Mouse (Mus musculus): ENCODE measurements at regions not wholly inside any gene's neighbourhood (a gene's known extent, or its start where the extent isn't known, plus 50 kb on each side); places are given as distances from the start of the nearest gene placed in this dataset.
A peak's percentile ranks its signal among the peaks of the same experiment; 100 is the strongest.

DNA sequence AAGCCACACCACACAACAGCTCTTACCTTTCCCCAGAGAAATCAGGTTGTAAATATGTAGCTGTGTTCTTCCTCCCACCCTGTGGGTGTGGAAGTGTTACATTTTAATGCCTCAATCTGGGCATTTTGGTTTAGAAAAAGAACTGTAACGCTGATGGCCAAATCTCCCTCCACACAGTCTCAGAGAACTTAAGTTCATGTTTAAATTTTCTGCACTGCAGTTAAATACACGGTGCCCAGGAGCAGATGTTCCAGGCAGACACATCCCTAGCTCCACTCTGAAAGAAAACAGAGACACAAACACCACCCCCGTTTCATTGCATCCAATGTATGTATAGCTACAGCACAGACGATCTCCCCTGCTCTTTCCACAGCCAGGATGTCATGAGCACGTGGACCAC is 206.1 kb downstream of the Tle3 start:
- Histone ChIP-seq H3K27me3 (ENCODE audit: control insufficient read depth, insufficient read depth, low read length) (no peaks in the 10 kb centered on the region), H3K4me2 (replicated peaks; ENCODE audit: low read depth, low read length) (no peak overlapping the region), H3K9ac (ENCODE audit: low read depth, low read length) (no peak overlapping the region), H3K4me3 (ENCODE audit: low read depth, low read length) (no peak overlapping the region), H3K36me3 (ENCODE audit: control insufficient read depth, insufficient read depth, low read length) (no peaks in the 10 kb centered on the region), H3K9me3 (ENCODE audit: control insufficient read depth, low read length) (no peaks in the 10 kb centered on the region), H3K27ac (ENCODE audit: low read depth, low read length) (no peak overlapping the region), H3K4me1 (replicated peaks; ENCODE audit: control insufficient read depth, insufficient read depth, low read length) (peaks cover 3% of the 10 kb centered on the region)
- WGBS = 79% methylated on average over 5 of the region's 5 CpGs
- DNase-seq (ENCODE audit: low spot score) (no peak), ATAC-seq (ENCODE audit: low FRiP score) (no peak)

DNA sequence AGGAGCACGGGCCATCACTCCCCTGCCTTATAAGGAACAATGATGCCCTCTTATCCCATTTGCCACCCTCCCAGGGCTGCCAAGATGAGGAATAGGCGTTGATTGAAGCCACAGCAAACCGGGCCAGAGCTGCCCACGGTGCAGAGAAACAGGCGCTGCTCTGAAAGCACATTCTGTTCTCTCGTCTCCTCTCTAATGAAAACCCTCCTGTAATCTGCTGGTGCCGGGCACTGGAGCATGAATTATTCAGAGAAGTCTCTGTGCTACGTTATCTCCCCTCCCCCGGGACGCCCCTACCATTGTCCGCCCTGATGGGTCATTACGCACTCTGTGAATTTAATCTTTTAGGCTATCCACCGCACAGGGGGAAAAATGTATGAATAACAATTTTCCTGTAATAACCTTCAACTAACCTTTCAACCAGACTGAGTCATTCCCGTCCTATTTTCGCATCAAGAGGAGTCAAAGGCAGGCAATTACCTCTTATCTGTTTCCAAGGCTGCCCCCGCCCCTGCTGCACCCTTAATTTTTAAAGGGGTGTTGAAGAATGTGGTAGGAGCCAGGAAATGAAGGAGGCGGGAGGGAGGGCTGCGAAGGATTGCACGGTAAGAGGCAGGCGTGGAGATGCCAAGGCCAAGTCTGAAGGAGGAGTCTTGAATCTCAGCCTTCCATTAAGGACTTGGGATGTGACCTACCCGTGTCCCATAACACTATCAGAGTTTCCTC is 201.6 kb downstream of the Tle3 start:
- Histone ChIP-seq H3K4me3 (ENCODE audit: low read depth, low read length) (no peak overlapping the region), H3K9me3 (ENCODE audit: control insufficient read depth, low read length) (no peaks in the 10 kb centered on the region), H3K9ac (ENCODE audit: low read depth, low read length) (peak overlapping the region; percentile 42), H3K27me3 (ENCODE audit: control insufficient read depth, insufficient read depth, low read length) (no peaks in the 10 kb centered on the region), H3K4me2 (replicated peaks; ENCODE audit: low read depth, low read length) (0 out of 2 replicates have a peak overlapping the region, but pooled peaks have one; percentile 11), H3K4me1 (replicated peaks; ENCODE audit: control insufficient read depth, insufficient read depth, low read length) (peaks cover 8% of the 10 kb centered on the region), H3K27ac (ENCODE audit: low read depth, low read length) (peak overlapping the region; percentile 85), H3K36me3 (ENCODE audit: control insufficient read depth, insufficient read depth, low read length) (no peaks in the 10 kb centered on the region)
- DNase-seq (ENCODE audit: low spot score) = peak; percentile 77
- 32% methylated on average over 21 of the region's 21 CpGs for WGBS
- peak; percentile 90 for ATAC-seq (ENCODE audit: low FRiP score)

DNA sequence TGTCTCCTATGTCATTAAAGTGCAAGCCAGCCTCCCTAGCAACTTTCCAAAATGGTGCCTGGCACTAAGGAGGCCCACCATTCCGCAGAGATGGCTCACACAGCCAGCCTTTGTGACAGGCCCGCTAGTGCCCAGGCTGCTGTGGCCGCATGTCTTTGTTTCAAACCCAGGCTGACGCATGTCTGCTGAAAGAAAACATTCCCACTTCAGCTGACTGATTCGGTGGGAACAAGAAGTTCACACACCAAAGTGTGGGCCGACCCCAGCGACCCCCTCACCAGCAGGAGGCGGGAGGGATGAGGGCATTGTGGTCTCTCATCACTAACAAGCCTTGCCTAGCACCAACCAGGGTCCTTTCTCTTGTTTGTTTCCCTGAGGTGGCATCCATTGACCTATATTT is 190.9 kb downstream of the Tle3 start:
- Histone ChIP-seq H3K4me1 (replicated peaks; ENCODE audit: control insufficient read depth, insufficient read depth, low read length) (peaks cover 5% of the 10 kb centered on the region; the same call in 1 of the 2 replicates), H3K36me3 (ENCODE audit: control insufficient read depth, insufficient read depth, low read length) (no peaks in the 10 kb centered on the region), H3K9ac (ENCODE audit: low read depth, low read length) (0 out of 2 replicates have a peak overlapping the region, but pooled peaks have one; percentile 31), H3K9me3 (ENCODE audit: control insufficient read depth, low read length) (no peaks in the 10 kb centered on the region), H3K4me2 (replicated peaks; ENCODE audit: low read depth, low read length) (no peak overlapping the region), H3K4me3 (ENCODE audit: low read depth, low read length) (no peak overlapping the region), H3K27ac (ENCODE audit: low read depth, low read length) (peak overlapping the region; percentile 47; the same call in 1 of the 2 replicates), H3K27me3 (ENCODE audit: control insufficient read depth, insufficient read depth, low read length) (no peaks in the 10 kb centered on the region)
- DNase-seq (ENCODE audit: low spot score) = peak; percentile 66
- 11% methylated on average over 8 of the region's 8 CpGs for WGBS
- peak; percentile 56 for ATAC-seq (ENCODE audit: low FRiP score)

DNA sequence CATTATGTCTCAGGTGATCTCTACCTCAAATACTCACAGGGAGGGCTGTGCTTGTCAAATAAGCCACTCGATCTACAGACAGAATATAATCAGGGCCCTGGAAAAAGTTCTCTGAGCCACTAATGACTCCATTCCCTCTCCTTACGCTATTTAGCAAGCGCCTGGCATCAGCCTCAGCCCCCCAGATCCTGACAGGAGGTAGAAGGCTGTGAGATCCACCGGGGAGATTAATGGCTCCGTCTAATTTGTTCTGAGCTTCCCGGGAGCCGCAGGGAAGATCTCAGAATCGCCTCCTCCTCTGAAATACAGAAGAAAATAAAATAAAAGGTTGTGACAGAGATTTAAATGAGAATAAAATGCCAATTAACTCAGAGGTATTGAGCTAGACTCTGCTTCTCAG is 189.4 kb downstream of the Tle3 start:
- ATAC-seq (ENCODE audit: low FRiP score) = no peak
- Histone ChIP-seq H3K4me2 (replicated peaks; ENCODE audit: low read depth, low read length) (no peak overlapping the region), H3K9me3 (ENCODE audit: control insufficient read depth, low read length) (no peaks in the 10 kb centered on the region), H3K27me3 (ENCODE audit: control insufficient read depth, insufficient read depth, low read length) (no peaks in the 10 kb centered on the region), H3K9ac (ENCODE audit: low read depth, low read length) (no peak overlapping the region), H3K36me3 (ENCODE audit: control insufficient read depth, insufficient read depth, low read length) (no peaks in the 10 kb centered on the region), H3K4me1 (replicated peaks; ENCODE audit: control insufficient read depth, insufficient read depth, low read length) (peaks cover 5% of the 10 kb centered on the region; the same call in 1 of the 2 replicates), H3K27ac (ENCODE audit: low read depth, low read length) (no peak overlapping the region), H3K4me3 (ENCODE audit: low read depth, low read length) (no peak overlapping the region)
- 51% methylated on average over 8 of the region's 8 CpGs for WGBS
- no peak for DNase-seq (ENCODE audit: low spot score)

DNA sequence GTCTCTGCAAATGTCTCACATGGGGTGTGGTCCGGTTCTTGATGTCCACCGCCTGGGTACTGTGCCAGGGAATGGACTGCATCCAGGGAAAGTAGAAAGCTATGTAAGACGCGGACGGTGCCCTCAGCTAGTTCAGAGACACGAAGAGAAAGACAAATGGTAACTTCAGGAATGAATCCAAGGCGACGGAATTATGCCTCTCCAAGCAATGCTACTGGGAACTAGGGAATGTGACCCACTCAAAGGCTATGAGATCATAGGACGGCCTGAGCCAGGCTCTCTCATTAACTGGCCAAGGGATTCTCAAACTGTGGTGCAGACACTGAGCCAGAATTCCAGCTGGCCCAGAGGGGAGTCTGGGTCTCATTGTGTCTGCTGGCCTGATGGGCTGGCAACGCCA is 186.5 kb downstream of the Tle3 start:
- WGBS = 79% methylated on average over 10 of the region's 10 CpGs
- no peak for ATAC-seq (ENCODE audit: low FRiP score)

DNA sequence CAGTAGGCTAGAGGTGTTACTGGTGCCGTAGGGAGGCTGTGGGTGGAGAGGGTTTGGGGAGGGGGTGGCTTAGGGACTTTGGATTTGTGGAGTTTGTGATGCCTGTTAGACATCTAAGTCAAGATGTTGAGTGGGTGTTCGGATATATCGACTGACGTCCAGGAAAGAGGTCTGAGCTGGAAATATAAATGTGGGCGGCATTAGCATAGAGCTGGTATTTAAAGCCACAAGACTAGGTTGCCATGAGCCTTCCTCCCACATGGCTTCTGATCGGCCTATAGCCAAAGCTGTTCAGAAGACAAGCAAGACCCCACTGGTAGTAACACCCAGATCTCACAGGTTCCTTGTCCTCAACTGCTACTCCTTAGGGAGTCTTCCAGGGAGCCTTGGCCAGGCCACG is 184.9 kb downstream of the Tle3 start:
- no peak overlapping the region for H3K4me3 ChIP-seq (ENCODE audit: low read depth, low read length)
- no peak for DNase-seq (ENCODE audit: low spot score)
- no peak overlapping the region for H3K4me2 ChIP-seq (replicated peaks; ENCODE audit: low read depth, low read length)
- no peaks in the 10 kb centered on the region for H3K9me3 ChIP-seq (ENCODE audit: control insufficient read depth, low read length)
- no peaks in the 10 kb centered on the region for H3K36me3 ChIP-seq (ENCODE audit: control insufficient read depth, insufficient read depth, low read length)
- no peak for ATAC-seq (ENCODE audit: low FRiP score)
- no peaks in the 10 kb centered on the region for H3K27me3 ChIP-seq (ENCODE audit: control insufficient read depth, insufficient read depth, low read length)
- WGBS = 88% methylated on average over 7 of the region's 7 CpGs
- no peak overlapping the region for H3K27ac ChIP-seq (ENCODE audit: low read depth, low read length)
- H3K9ac ChIP-seq (ENCODE audit: low read depth, low read length) = no peak overlapping the region
- H3K4me1 ChIP-seq (replicated peaks; ENCODE audit: control insufficient read depth, insufficient read depth, low read length) = no peaks in the 10 kb centered on the region

More for the DNA sequence above, 186.5 kb downstream of the Tle3 start:
- no peak overlapping the region for H3K4me3 ChIP-seq (ENCODE audit: low read depth, low read length)
- H3K4me1 ChIP-seq (replicated peaks; ENCODE audit: control insufficient read depth, insufficient read depth, low read length) = peaks cover 5% of the 10 kb centered on the region; the same call in 1 of the 2 replicates
- no peaks in the 10 kb centered on the region for H3K36me3 ChIP-seq (ENCODE audit: control insufficient read depth, insufficient read depth, low read length)
- H3K27ac ChIP-seq (ENCODE audit: low read depth, low read length) = no peak overlapping the region
- no peaks in the 10 kb centered on the region for H3K27me3 ChIP-seq (ENCODE audit: control insufficient read depth, insufficient read depth, low read length)
- no peak for DNase-seq (ENCODE audit: low spot score)
- H3K9me3 ChIP-seq (ENCODE audit: control insufficient read depth, low read length) = no peaks in the 10 kb centered on the region
- H3K4me2 ChIP-seq (replicated peaks; ENCODE audit: low read depth, low read length) = no peak overlapping the region
- no peak overlapping the region for H3K9ac ChIP-seq (ENCODE audit: low read depth, low read length)

DNA sequence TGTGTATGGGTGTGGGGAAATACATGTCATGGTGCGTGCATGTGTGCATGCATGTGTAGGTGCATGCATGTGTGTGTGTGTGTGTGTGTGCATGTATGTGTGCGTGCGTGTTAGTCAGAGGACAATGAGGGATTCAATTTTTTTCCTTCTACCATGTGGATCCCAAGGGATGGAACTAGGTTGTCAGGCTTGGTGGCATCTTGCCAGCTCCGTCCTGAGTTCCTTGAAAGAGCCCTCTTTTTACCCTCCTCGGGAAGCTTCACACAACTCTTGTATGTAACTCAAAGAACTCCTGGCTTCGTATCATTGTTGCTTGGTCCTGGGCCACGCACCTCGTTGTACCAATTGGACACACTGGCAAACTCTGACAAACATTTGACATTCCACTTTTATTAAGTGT is 183.0 kb downstream of the Tle3 start:
- no peak overlapping the region for H3K9ac ChIP-seq (ENCODE audit: low read depth, low read length)
- ATAC-seq (ENCODE audit: low FRiP score) (no peak), DNase-seq (ENCODE audit: low spot score) (no peak)
- H3K9me3 ChIP-seq (ENCODE audit: control insufficient read depth, low read length) = no peaks in the 10 kb centered on the region
- no peak overlapping the region for H3K4me2 ChIP-seq (replicated peaks; ENCODE audit: low read depth, low read length)
- no peak overlapping the region for H3K27ac ChIP-seq (ENCODE audit: low read depth, low read length)
- no peaks in the 10 kb centered on the region for H3K36me3 ChIP-seq (ENCODE audit: control insufficient read depth, insufficient read depth, low read length)
- H3K4me3 ChIP-seq (ENCODE audit: low read depth, low read length) = no peak overlapping the region
- no peaks in the 10 kb centered on the region for H3K4me1 ChIP-seq (replicated peaks; ENCODE audit: control insufficient read depth, insufficient read depth, low read length)
- WGBS = 91% methylated on average over 8 of the region's 8 CpGs
- no peaks in the 10 kb centered on the region for H3K27me3 ChIP-seq (ENCODE audit: control insufficient read depth, insufficient read depth, low read length)

DNA sequence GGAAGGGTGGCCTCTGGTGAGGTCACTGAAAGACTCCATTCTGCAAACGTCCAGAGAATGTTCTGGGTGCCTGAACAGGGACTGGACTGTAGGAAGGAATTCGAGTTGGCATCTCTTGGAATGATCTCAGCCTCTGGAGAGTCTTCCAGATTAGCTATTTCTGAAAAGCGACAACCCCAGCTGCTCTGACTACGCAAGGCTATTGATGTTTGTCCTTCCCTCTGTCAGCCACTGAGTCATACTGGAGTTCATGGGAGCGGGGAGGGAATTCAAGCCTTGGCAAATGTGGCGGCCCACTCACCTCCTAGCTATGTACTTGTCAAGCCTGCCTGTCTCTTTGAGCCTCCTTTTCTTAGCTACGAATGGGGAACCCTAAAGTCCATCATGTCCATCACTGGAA is 182.4 kb downstream of the Tle3 start:
- DNase-seq (ENCODE audit: low spot score) (no peak), ATAC-seq (ENCODE audit: low FRiP score) (no peak)
- Histone ChIP-seq H3K4me2 (replicated peaks; ENCODE audit: low read depth, low read length) (no peak overlapping the region), H3K4me3 (ENCODE audit: low read depth, low read length) (no peak overlapping the region), H3K27me3 (ENCODE audit: control insufficient read depth, insufficient read depth, low read length) (no peaks in the 10 kb centered on the region), H3K4me1 (replicated peaks; ENCODE audit: control insufficient read depth, insufficient read depth, low read length) (no peaks in the 10 kb centered on the region), H3K9ac (ENCODE audit: low read depth, low read length) (no peak overlapping the region), H3K36me3 (ENCODE audit: control insufficient read depth, insufficient read depth, low read length) (no peaks in the 10 kb centered on the region), H3K27ac (ENCODE audit: low read depth, low read length) (no peak overlapping the region), H3K9me3 (ENCODE audit: control insufficient read depth, low read length) (no peaks in the 10 kb centered on the region)
- 89% methylated on average over 7 of the region's 7 CpGs for WGBS

DNA sequence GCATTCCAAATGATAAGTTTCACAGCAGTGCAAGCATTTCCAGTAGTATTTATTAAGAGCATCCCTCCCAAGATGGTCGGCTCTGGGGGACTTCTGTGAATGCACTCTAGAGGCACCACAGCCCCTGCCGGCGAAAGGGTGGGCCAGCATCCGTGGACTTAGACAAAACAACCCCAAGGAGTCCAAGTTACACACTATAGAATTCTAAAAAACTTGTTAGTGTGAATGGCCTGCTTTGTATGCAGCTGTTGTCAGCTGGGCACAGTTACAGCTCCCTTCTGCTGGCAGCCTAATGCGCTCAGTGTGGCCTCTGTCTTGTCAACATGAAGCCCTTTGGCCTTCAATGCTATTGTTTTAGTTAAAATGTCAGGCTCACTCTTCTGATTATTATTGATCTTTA is 181.5 kb downstream of the Tle3 start:
- no peaks in the 10 kb centered on the region for H3K36me3 ChIP-seq (ENCODE audit: control insufficient read depth, insufficient read depth, low read length)
- DNase-seq (ENCODE audit: low spot score) (no peak), ATAC-seq (ENCODE audit: low FRiP score) (no peak)
- H3K27ac ChIP-seq (ENCODE audit: low read depth, low read length) = no peak overlapping the region
- H3K9ac ChIP-seq (ENCODE audit: low read depth, low read length) = no peak overlapping the region
- no peaks in the 10 kb centered on the region for H3K27me3 ChIP-seq (ENCODE audit: control insufficient read depth, insufficient read depth, low read length)
- H3K9me3 ChIP-seq (ENCODE audit: control insufficient read depth, low read length) = no peaks in the 10 kb centered on the region
- no peaks in the 10 kb centered on the region for H3K4me1 ChIP-seq (replicated peaks; ENCODE audit: control insufficient read depth, insufficient read depth, low read length)
- WGBS = 61% methylated on average over 5 of the region's 5 CpGs
- no peak overlapping the region for H3K4me3 ChIP-seq (ENCODE audit: low read depth, low read length)
- no peak overlapping the region for H3K4me2 ChIP-seq (replicated peaks; ENCODE audit: low read depth, low read length)

Data from hindbrain, embryonic 11.5 days (tissue).